Mouse (Mus musculus) megakaryocyte, embryonic 14.5 days (primary cell): ENCODE measurements at regions not wholly inside any gene's neighbourhood (a gene's known extent, or its start where the extent isn't known, plus 50 kb on each side); places are given as distances from the start of the nearest gene placed in this dataset.

ENCODE experiments used
- FLI1 ChIP-seq: IDR thresholded peaks from 2 replicates; pipeline ENCODE4 v1.6.1; 2012; ENCODE audit warnings: low read length, inconsistent platforms, mixed read lengths
- GATA1 ChIP-seq: IDR thresholded peaks from 3 replicates; pipeline ENCODE4 v1.6.1; 2012; ENCODE audit warnings: mixed read lengths, low read length, inconsistent platforms, borderline replicate concordance

GRCm38 (mm10) chr13:102132154-102132553 lies 364.1 kb upstream of the Pik3r1 start:
- TF ChIP-seq GATA1: no peak
- no peak for TF ChIP-seq FLI1
